In genomic region chr11:18973808-18974207, GRCm38 (mm10) we compare ENCODE assay signal across 11 mouse cellular contexts. TPM values are rescaled to one million over a fixed set of nuclear protein-coding genes. Genes with fewer than 3 reads are reported as not detected.
DNase-seq lines count a peak whose midpoint lies in the region; ATAC-seq lines count a peak whose summit lies in the region.
"Had no signal": no experiment of that assay in that cellular context is flagged by ENCODE, and none has a peak within 500 bp of the region (broad histone marks: within the 10 kb centered on the region; RNA-seq: fewer than 3 reads in every experiment).

No protein-coding gene starts in this region.

- H3K4me3 ChIP-seq in heart, embryonic 15.5 days, result no peak overlapping the region
- H3K4me3 ChIP-seq in midbrain, embryonic 13.5 days (replicated peaks), result no peak overlapping the region
- H3K4me3 ChIP-seq in midbrain, embryonic 16.5 days (ENCODE audit: low read depth, low read length), result no peak overlapping the region
- H3K4me3 ChIP-seq: erythroblast, embryonic 14.5 days had no signal

- H3K27me3 ChIP-seq in heart, embryonic 15.5 days, result no peaks in the 10 kb centered on the region
- H3K27me3 ChIP-seq in midbrain, embryonic 13.5 days, result no peaks in the 10 kb centered on the region
- H3K27me3 ChIP-seq in midbrain, embryonic 16.5 days (ENCODE audit: control insufficient read depth, insufficient read depth, low read depth, low read length), result no peaks in the 10 kb centered on the region

- no peak overlapping the region for H3K9ac ChIP-seq in heart, embryonic 15.5 days
- H3K9ac ChIP-seq in midbrain, embryonic 13.5 days (replicated peaks), result no peak overlapping the region
- no peak overlapping the region for H3K9ac ChIP-seq in midbrain, embryonic 16.5 days (ENCODE audit: low read depth, low read length)

- H3K27ac ChIP-seq in heart, embryonic 15.5 days, result peak overlapping the region; percentile 34; the same call in 1 of the 2 replicates
- H3K27ac ChIP-seq in midbrain, embryonic 13.5 days, result no peak overlapping the region
- H3K27ac ChIP-seq in midbrain, embryonic 16.5 days (ENCODE audit: low read length), result no peak overlapping the region

- WGBS in heart, embryonic 15.5 days, result 13% methylated on average over 3 of the region's 3 CpGs
- 43% methylated on average over 3 of the region's 3 CpGs for WGBS in midbrain, embryonic 13.5 days
- WGBS in midbrain, embryonic 16.5 days, result 35% methylated on average over 3 of the region's 3 CpGs

- no peak overlapping the region for H3K4me2 ChIP-seq in heart, embryonic 15.5 days
- no peak overlapping the region for H3K4me2 ChIP-seq in midbrain, embryonic 13.5 days (replicated peaks)
- H3K4me2 ChIP-seq in midbrain, embryonic 16.5 days (ENCODE audit: low read length), result no peak overlapping the region

- H3K9me3 ChIP-seq in heart, embryonic 15.5 days (replicated peaks), result no peaks in the 10 kb centered on the region
- no peaks in the 10 kb centered on the region for H3K9me3 ChIP-seq in midbrain, embryonic 13.5 days
- no peaks in the 10 kb centered on the region for H3K9me3 ChIP-seq in midbrain, embryonic 16.5 days (replicated peaks; ENCODE audit: control insufficient read depth, low read length, poor library complexity, severe bottlenecking)

- peaks cover 59% of the 10 kb centered on the region for H3K4me1 ChIP-seq in heart, embryonic 15.5 days (replicated peaks)
- peaks cover 8% of the 10 kb centered on the region for H3K4me1 ChIP-seq in midbrain, embryonic 13.5 days (replicated peaks)
- H3K4me1 ChIP-seq in midbrain, embryonic 16.5 days (ENCODE audit: control insufficient read depth, insufficient read depth, low read length), result no peaks in the 10 kb centered on the region

- no peak for DNase-seq in heart, adult 9 months (ENCODE audit: low spot score in 2 of 2)
- DNase-seq in adipocyte (ENCODE audit: low spot score), result peak; percentile 7
- peak; percentile 38 for DNase-seq in yolk sac, embryonic 10.5 days (ENCODE audit: low spot score)
- no peak for DNase-seq in thymus, postnatal 14 days
- DNase-seq: kidney, adult 9 months; right cerebral cortex, postnatal 25 days; thymus, postnatal 4 days had no signal

- ATAC-seq in heart, embryonic 15.5 days (replicated peaks; ENCODE audit: insufficient number of reproducible peaks, insufficient read depth, low FRiP score, low read depth), result 0 out of 2 replicates have a peak, but pooled peaks have one; percentile 37
- ATAC-seq in midbrain, embryonic 13.5 days, result peak; percentile 27; the same call in 1 of the 2 replicates
- no peak for ATAC-seq in midbrain, embryonic 16.5 days

- peaks cover 8% of the 10 kb centered on the region; the same call in 1 of the 2 replicates for H3K36me3 ChIP-seq in heart, embryonic 15.5 days
- no peaks in the 10 kb centered on the region for H3K36me3 ChIP-seq in midbrain, embryonic 13.5 days
- no peaks in the 10 kb centered on the region for H3K36me3 ChIP-seq in midbrain, embryonic 16.5 days (ENCODE audit: control insufficient read depth, insufficient read depth, low read length)

RNA-seq across cellular contexts. Expression of gene Meis1, which starts 45.0 kb away (rescaled TPM):
- 51.8 and 67.7 TPM in 2 replicates for polyA plus RNA-seq in heart, embryonic 15.5 days (2015; fragmentation: Nextera tagmentation; extraction: Ambion mirVana)
- 43.4 and 45.1 TPM in 2 replicates for polyA plus RNA-seq in midbrain, embryonic 13.5 days (2015; fragmentation: Nextera tagmentation; extraction: Ambion mirVana)
- polyA plus RNA-seq in midbrain, embryonic 16.5 days (2015; fragmentation: Nextera tagmentation; extraction: Ambion mirVana), result 34.6 and 35.5 TPM in 2 replicates

Comparison
In these comparisons a context has a peak if more than half of its experiments do, and no peak if none do; other contexts are left out.
1. DNase-seq: peak in adipocyte (single experiment) and yolk sac, embryonic 10.5 days (single experiment); none in heart, adult 9 months (0 of 2) and thymus, postnatal 14 days (single experiment).